Mouse (Mus musculus): ENCODE measurements around the gene Nuak2. TPM values are rescaled to one million over a fixed set of nuclear protein-coding genes. Genes with fewer than 3 reads are reported as not detected.
A peak's percentile ranks its signal among the peaks of the same experiment; 100 is the strongest.

Gene Nuak2
- polyA plus RNA-seq, 1 experiment from 2014 or later: 4.6 TPM

GRCm38 (mm10) chr1:132366937-132367336 is 51.0 kb downstream of the Nuak2 start:
- Histone ChIP-seq H3K4me1 (ENCODE audit: control insufficient read depth, insufficient read depth, low read length) (peaks cover 8% of the 10 kb centered on the region; the same call in 1 of the 2 replicates), H3K27ac (ENCODE audit: low read length) (no peak overlapping the region), H3K36me3 (ENCODE audit: control insufficient read depth, insufficient read depth, low read length) (no peaks in the 10 kb centered on the region), H3K4me2 (ENCODE audit: low read depth, low read length) (no peak overlapping the region), H3K9me3 (ENCODE audit: control insufficient read depth, low read length) (no peaks in the 10 kb centered on the region), H3K27me3 (replicated peaks; ENCODE audit: control insufficient read depth, insufficient read depth, low read length) (no peaks in the 10 kb centered on the region), H3K4me3 (ENCODE audit: low read length) (no peak overlapping the region), H3K9ac (ENCODE audit: low read depth, low read length) (no peak overlapping the region)
- ATAC-seq: no peak
- 75% methylated on average over 6 of the region's 6 CpGs for WGBS

- no peaks in the 10 kb centered on the region for H3K36me3 ChIP-seq (ENCODE audit: control insufficient read depth, insufficient read depth, low read length)
- H3K27me3 ChIP-seq (replicated peaks; ENCODE audit: control insufficient read depth, insufficient read depth, low read length): no peaks in the 10 kb centered on the region
- no peak overlapping the region for H3K27ac ChIP-seq (ENCODE audit: low read length)
- ATAC-seq: peak; percentile 85
- 28% methylated on average over 7 of the region's 7 CpGs for WGBS
- no peak overlapping the region for H3K4me2 ChIP-seq (ENCODE audit: low read depth, low read length)
- no peak overlapping the region for H3K4me3 ChIP-seq (ENCODE audit: low read length)
- H3K9ac ChIP-seq (ENCODE audit: low read depth, low read length): no peak overlapping the region
- no peaks in the 10 kb centered on the region for H3K9me3 ChIP-seq (ENCODE audit: control insufficient read depth, low read length)
- H3K4me1 ChIP-seq (ENCODE audit: control insufficient read depth, insufficient read depth, low read length): peaks cover 8% of the 10 kb centered on the region; the same call in 1 of the 2 replicates
Observed at GRCm38 (mm10) chr1:132367692-132368506, 52.0 kb downstream of the Nuak2 start.

GRCm38 (mm10) chr1:132370681-132371173 is 54.8 kb downstream of the Nuak2 start:
- H3K4me1 ChIP-seq (ENCODE audit: control insufficient read depth, insufficient read depth, low read length): peaks cover 21% of the 10 kb centered on the region
- no peaks in the 10 kb centered on the region for H3K36me3 ChIP-seq (ENCODE audit: control insufficient read depth, insufficient read depth, low read length)
- no peak overlapping the region for H3K4me3 ChIP-seq (ENCODE audit: low read length)
- H3K4me2 ChIP-seq (ENCODE audit: low read depth, low read length): no peak overlapping the region
- no peak overlapping the region for H3K9ac ChIP-seq (ENCODE audit: low read depth, low read length)
- H3K27ac ChIP-seq (ENCODE audit: low read length): no peak overlapping the region
- WGBS: 71% methylated on average over 9 of the region's 9 CpGs
- no peaks in the 10 kb centered on the region for H3K9me3 ChIP-seq (ENCODE audit: control insufficient read depth, low read length)
- no peak for ATAC-seq
- H3K27me3 ChIP-seq (replicated peaks; ENCODE audit: control insufficient read depth, insufficient read depth, low read length): no peaks in the 10 kb centered on the region

DNA sequence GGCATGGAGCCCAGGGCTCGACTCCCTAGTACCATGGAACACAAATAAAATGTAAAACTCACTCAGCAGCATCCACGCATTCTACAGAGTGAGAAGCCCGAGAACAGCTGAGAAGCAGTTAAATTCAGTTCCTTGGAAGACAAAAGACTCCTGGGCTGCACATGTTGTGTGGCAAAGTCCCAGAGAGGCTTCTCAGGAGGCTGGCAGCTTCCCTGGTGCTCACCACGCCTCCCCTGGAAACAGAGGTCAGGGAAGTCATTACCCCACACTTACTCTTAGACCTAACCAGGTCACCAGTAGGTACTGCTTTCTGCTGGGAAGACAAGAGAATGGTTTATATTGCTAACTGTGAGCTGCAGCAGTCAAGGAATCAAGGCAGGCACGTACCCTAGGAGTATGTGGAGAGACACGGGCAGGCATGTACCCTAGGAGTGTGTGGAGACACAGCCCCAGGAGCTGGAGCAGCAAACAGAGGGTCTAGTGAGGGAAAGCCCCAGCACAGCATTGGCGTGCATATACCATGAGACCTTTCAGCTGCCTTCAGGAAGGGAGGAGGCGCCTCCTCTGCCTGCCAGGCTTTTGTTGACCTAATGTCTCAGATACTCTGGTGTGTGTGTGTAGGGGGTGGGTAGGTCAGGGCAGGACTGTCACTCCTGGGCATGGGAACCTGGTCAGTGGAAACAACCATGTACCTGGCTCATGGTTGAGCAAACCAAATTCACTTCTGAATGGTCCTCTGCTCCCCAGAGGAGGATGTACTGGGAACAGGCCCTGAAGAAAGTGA is 55.6 kb downstream of the Nuak2 start:
- ATAC-seq: no peak
- Histone ChIP-seq H3K4me2 (ENCODE audit: low read depth, low read length) (no peak overlapping the region), H3K36me3 (ENCODE audit: control insufficient read depth, insufficient read depth, low read length) (no peaks in the 10 kb centered on the region), H3K27ac (ENCODE audit: low read length) (no peak overlapping the region), H3K4me3 (ENCODE audit: low read length) (no peak overlapping the region), H3K9ac (ENCODE audit: low read depth, low read length) (no peak overlapping the region), H3K27me3 (replicated peaks; ENCODE audit: control insufficient read depth, insufficient read depth, low read length) (no peaks in the 10 kb centered on the region), H3K9me3 (ENCODE audit: control insufficient read depth, low read length) (no peaks in the 10 kb centered on the region), H3K4me1 (ENCODE audit: control insufficient read depth, insufficient read depth, low read length) (peaks cover 24% of the 10 kb centered on the region)
- whole genome bisulfite sequencing: 61% methylated on average over 8 of the region's 8 CpGs

DNA sequence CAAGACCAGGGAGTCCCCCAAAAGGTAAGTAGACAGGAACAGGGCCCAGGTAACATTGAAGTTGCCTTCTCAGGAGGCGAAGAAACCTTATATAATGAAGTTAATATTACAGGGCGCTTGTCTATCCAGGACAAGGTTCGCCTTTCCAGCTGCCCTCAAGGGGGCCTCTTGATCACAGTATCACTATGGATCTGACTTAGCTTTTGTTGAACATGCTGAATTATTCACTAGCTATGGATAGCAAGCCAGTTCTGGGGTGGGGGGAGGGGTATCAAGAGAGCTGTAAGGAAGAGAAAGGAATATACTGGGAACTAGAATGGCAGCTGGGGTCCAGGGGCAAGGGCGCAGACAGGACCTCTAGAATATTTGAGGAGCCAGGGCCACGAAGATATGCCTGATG is 56.4 kb downstream of the Nuak2 start:
- WGBS: 84% methylated on average over 5 of the region's 5 CpGs
- no peak for ATAC-seq
- no peak overlapping the region for H3K9ac ChIP-seq (ENCODE audit: low read depth, low read length)
- no peak overlapping the region for H3K4me3 ChIP-seq (ENCODE audit: low read length)
- H3K27ac ChIP-seq (ENCODE audit: low read length): no peak overlapping the region
- H3K4me1 ChIP-seq (ENCODE audit: control insufficient read depth, insufficient read depth, low read length): peaks cover 30% of the 10 kb centered on the region
- H3K4me2 ChIP-seq (ENCODE audit: low read depth, low read length): no peak overlapping the region
- H3K36me3 ChIP-seq (ENCODE audit: control insufficient read depth, insufficient read depth, low read length): no peaks in the 10 kb centered on the region
- no peaks in the 10 kb centered on the region for H3K9me3 ChIP-seq (ENCODE audit: control insufficient read depth, low read length)
- no peaks in the 10 kb centered on the region for H3K27me3 ChIP-seq (replicated peaks; ENCODE audit: control insufficient read depth, insufficient read depth, low read length)

DNA sequence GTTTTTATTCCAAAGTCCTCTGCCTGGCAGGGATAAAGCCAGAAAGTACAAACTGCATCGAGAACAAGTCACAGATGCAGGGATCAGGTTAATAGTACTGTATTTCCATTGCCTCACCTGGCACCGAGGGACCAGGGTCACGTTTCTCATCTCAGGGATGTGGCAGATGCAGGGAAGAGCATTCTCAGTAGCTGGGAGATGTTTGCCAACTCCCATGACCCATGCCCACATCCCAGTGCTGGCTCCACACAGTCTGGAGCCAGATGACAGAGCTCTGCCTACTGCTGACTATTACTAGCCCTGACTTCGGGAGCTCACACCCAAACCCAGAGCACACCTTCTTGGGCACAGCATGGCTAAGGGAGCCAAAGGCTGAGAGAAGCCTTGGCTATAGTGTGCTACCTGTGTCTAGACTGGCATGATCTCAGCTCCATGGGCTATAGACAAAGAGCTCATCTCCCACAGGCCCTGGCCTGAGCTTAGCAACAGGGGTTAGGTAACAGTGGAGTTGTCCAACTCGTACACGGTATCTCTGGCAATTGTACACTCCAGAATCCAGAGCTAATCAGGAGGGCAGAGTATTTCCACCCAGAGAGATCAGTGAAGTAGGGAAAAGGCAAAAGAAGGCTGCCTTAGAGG is 57.1 kb downstream of the Nuak2 start:
- H3K36me3 ChIP-seq (ENCODE audit: control insufficient read depth, insufficient read depth, low read length): no peaks in the 10 kb centered on the region
- H3K4me1 ChIP-seq (ENCODE audit: control insufficient read depth, insufficient read depth, low read length): peaks cover 30% of the 10 kb centered on the region
- H3K9ac ChIP-seq (ENCODE audit: low read depth, low read length): no peak overlapping the region
- H3K27me3 ChIP-seq (replicated peaks; ENCODE audit: control insufficient read depth, insufficient read depth, low read length): no peaks in the 10 kb centered on the region
- 84% methylated on average over 6 of the region's 6 CpGs for WGBS
- no peak overlapping the region for H3K27ac ChIP-seq (ENCODE audit: low read length)
- no peaks in the 10 kb centered on the region for H3K9me3 ChIP-seq (ENCODE audit: control insufficient read depth, low read length)
- no peak for ATAC-seq
- no peak overlapping the region for H3K4me2 ChIP-seq (ENCODE audit: low read depth, low read length)
- H3K4me3 ChIP-seq (ENCODE audit: low read length): no peak overlapping the region

- Histone ChIP-seq H3K9me3 (ENCODE audit: control insufficient read depth, low read length) (no peaks in the 10 kb centered on the region), H3K27ac (ENCODE audit: low read length) (no peak overlapping the region), H3K4me1 (ENCODE audit: control insufficient read depth, insufficient read depth, low read length) (peaks cover 30% of the 10 kb centered on the region), H3K27me3 (replicated peaks; ENCODE audit: control insufficient read depth, insufficient read depth, low read length) (no peaks in the 10 kb centered on the region), H3K36me3 (ENCODE audit: control insufficient read depth, insufficient read depth, low read length) (no peaks in the 10 kb centered on the region), H3K4me2 (ENCODE audit: low read depth, low read length) (no peak overlapping the region), H3K4me3 (ENCODE audit: low read length) (no peak overlapping the region), H3K9ac (ENCODE audit: low read depth, low read length) (no peak overlapping the region)
- peak; percentile 68 for ATAC-seq
- whole genome bisulfite sequencing: 28% methylated on average over 5 of the region's 5 CpGs
Observed at GRCm38 (mm10) chr1:132374140-132374872, 58.4 kb downstream of the Nuak2 start.

DNA sequence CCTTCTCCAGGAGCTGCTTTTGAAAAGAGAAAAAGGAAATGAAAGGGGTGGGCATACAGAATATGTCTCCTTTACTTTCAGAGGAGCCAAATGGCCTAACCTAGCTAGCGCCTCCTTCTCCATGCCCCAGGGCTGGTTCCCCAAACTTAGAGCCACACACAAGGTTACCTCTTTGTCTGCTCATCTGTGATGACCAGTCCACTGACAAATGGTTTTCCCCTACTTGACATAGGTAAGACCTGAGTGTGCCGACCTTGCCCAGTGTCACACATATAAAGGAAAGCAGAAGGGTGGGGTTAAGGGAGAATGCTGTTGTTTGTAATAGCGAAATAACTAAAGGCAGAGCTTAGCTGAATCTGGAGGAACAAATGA is 58.9 kb downstream of the Nuak2 start:
- no peak for ATAC-seq
- Histone ChIP-seq H3K4me1 (ENCODE audit: control insufficient read depth, insufficient read depth, low read length) (peaks cover 30% of the 10 kb centered on the region), H3K4me3 (ENCODE audit: low read length) (no peak overlapping the region), H3K27ac (ENCODE audit: low read length) (no peak overlapping the region), H3K9me3 (ENCODE audit: control insufficient read depth, low read length) (no peaks in the 10 kb centered on the region), H3K4me2 (ENCODE audit: low read depth, low read length) (no peak overlapping the region), H3K9ac (ENCODE audit: low read depth, low read length) (no peak overlapping the region), H3K36me3 (ENCODE audit: control insufficient read depth, insufficient read depth, low read length) (no peaks in the 10 kb centered on the region), H3K27me3 (replicated peaks; ENCODE audit: control insufficient read depth, insufficient read depth, low read length) (no peaks in the 10 kb centered on the region)
- WGBS: 67% methylated on average over 3 of the region's 3 CpGs

- no peak overlapping the region for H3K9ac ChIP-seq (ENCODE audit: low read depth, low read length)
- no peaks in the 10 kb centered on the region for H3K27me3 ChIP-seq (replicated peaks; ENCODE audit: control insufficient read depth, insufficient read depth, low read length)
- WGBS: 43% methylated on average over 4 of the region's 4 CpGs
- ATAC-seq: no peak
- no peak overlapping the region for H3K4me3 ChIP-seq (ENCODE audit: low read length)
- H3K4me1 ChIP-seq (ENCODE audit: control insufficient read depth, insufficient read depth, low read length): peaks cover 30% of the 10 kb centered on the region
- no peaks in the 10 kb centered on the region for H3K9me3 ChIP-seq (ENCODE audit: control insufficient read depth, low read length)
- H3K36me3 ChIP-seq (ENCODE audit: control insufficient read depth, insufficient read depth, low read length): no peaks in the 10 kb centered on the region
- no peak overlapping the region for H3K4me2 ChIP-seq (ENCODE audit: low read depth, low read length)
- H3K27ac ChIP-seq (ENCODE audit: low read length): no peak overlapping the region
Observed at GRCm38 (mm10) chr1:132375256-132375655, 59.3 kb downstream of the Nuak2 start.
